Mouse (Mus musculus) lung, postnatal 0 days (tissue): ENCODE data around the gene Gapdh. TPM values are rescaled to one million over a fixed set of nuclear protein-coding genes. Genes with fewer than 3 reads are reported as not detected.
A peak's percentile ranks its signal among the peaks of the same experiment; 100 is the strongest.

Experiments used
- ATAC-seq: fragments of 200-750 bp; cut with Nextera tagmentation; 2 replicates; pipeline ENCODE4 v1.8.0; 2017; ENCODE audit warnings: moderate library complexity
- DNase-seq: peaks from one replicate; pipeline ENCODE4 v3.0.0-alpha.2; 2016; ENCODE audit warnings: low spot score
- H3K27ac ChIP-seq: fragments of 300-500 bp; sonication (generic); 2 replicates; pipeline ENCODE4 v1.5.1; 2014; ENCODE audit warnings: antibody characterized with exemption, mild to moderate bottlenecking, low read length, mixed read lengths
- H3K27me3 ChIP-seq: fragments of 300-500 bp; sonication (generic); replicated peaks from 2 replicates; pipeline ENCODE4 v1.6.1; 2014; ENCODE audit warnings: low read length, mixed read lengths; ENCODE audit not compliant: insufficient read depth
- H3K36me3 ChIP-seq: fragments of 300-500 bp; sonication (generic); 2 replicates; pipeline ENCODE4 v1.6.1; 2014; ENCODE audit warnings: low read length, mixed read lengths; ENCODE audit not compliant: insufficient read depth
- H3K4me1 ChIP-seq: fragments of 300-500 bp; sonication (generic); 2 replicates; pipeline ENCODE4 v1.6.1; 2014; ENCODE audit warnings: antibody characterized with exemption, low read depth, low read length, mixed read lengths; ENCODE audit not compliant: insufficient read depth
- H3K4me2 ChIP-seq: fragments of 300-500 bp; sonication (generic); replicated peaks from 2 replicates; pipeline ENCODE4 v1.6.1; 2014; ENCODE audit warnings: low read depth, mild to moderate bottlenecking, low read length, moderate library complexity, mixed read lengths
- H3K4me3 ChIP-seq: fragments of 300-500 bp; sonication (generic); 2 replicates; pipeline ENCODE4 v1.5.1; 2014; ENCODE audit warnings: low read depth, low read length
- H3K9ac ChIP-seq: fragments of 300-500 bp; sonication (generic); replicated peaks from 2 replicates; pipeline ENCODE4 v1.6.1; 2014; ENCODE audit warnings: low read depth, mild to moderate bottlenecking
- H3K9me3 ChIP-seq: fragments of 300-500 bp; sonication (generic); 2 replicates; pipeline ENCODE4 v1.6.1; 2016; ENCODE audit warnings: low read length, mixed read lengths
- CTCF ChIP-seq: IDR thresholded peaks from 2 replicates; pipeline ENCODE4 v1.5.1; 2016; ENCODE audit warnings: antibody characterized with exemption, mild to moderate bottlenecking
- EP300 ChIP-seq: IDR thresholded peaks from 2 replicates; pipeline ENCODE4 v1.6.1; 2016; ENCODE audit warnings: antibody characterized with exemption, mild to moderate bottlenecking, control low read depth
- WGBS: fragments of 180-500 bp; shearing (Covaris S2); extraction: QIAGEN DNeasy Blood & Tissue Kit; methylation state at CpG from one replicate; pipeline ENCODE4 v1.1.7; 2014; 5-methylcytosine and 5-hydroxymethylcytosine counted together
- microRNA-seq: library from miRNA; unstranded; fragments of <30 nt; microRNA quantifications from one replicate; pipeline ENCODE4, GENCODE M21; 2016
- polyA plus RNA-seq: library from polyadenylated mRNA; unstranded; fragments of >200 nt; fragmentation: Nextera tagmentation; extraction: Ambion mirVana; gene quantifications from 2 replicates; pipeline ENCODE4 v1.2.1, GENCODE M21; 2015

Gapdh gene
- polyA plus RNA-seq, 1 experiment from 2014 or later = 429 TPM

- DNase-seq (peak; percentile 97), ATAC-seq (peak; percentile 97)
- peak within 1 kb of the TSS; percentile 68 for H3K27ac ChIP-seq
- H3K36me3 ChIP-seq = peaks cover 25% of the 10 kb centered on the region
- H3K4me1 ChIP-seq = peaks cover 2% of the 10 kb centered on the region; the same call in 1 of the 2 replicates
- WGBS = under 1% methylated on average over 53 of the region's 66 CpGs
- 0 out of 2 replicates have a peak, but pooled peaks have one; percentile 19 for TF ChIP-seq EP300
- no peak for TF ChIP-seq CTCF
- H3K27me3 ChIP-seq = no peaks in the 10 kb centered on the region
- peak within 1 kb of the TSS; percentile 91 for H3K4me2 ChIP-seq
- H3K9ac ChIP-seq = peak within 1 kb of the TSS; percentile 69
- H3K4me3 ChIP-seq = peak within 1 kb of the TSS; percentile 78
- no peaks in the 10 kb centered on the region for H3K9me3 ChIP-seq
Observed at GRCm38 (mm10) chr6:125131302-125132156, 34.7 kb downstream of the Gapdh start, which contains the start of gene Nop2. Gene Nop2, plus strand, starts transcription at chr6:125131909.

- no peaks in the 10 kb centered on the region for H3K27me3 ChIP-seq
- H3K4me3 ChIP-seq = no peak overlapping the region
- H3K27ac ChIP-seq = no peak overlapping the region
- peaks cover 2% of the 10 kb centered on the region; the same call in 1 of the 2 replicates for H3K4me1 ChIP-seq
- H3K36me3 ChIP-seq = peaks cover 22% of the 10 kb centered on the region
- TF ChIP-seq EP300 = no peak
- no peak for TF ChIP-seq CTCF
- ATAC-seq (no peak), DNase-seq (no peak)
- no peaks in the 10 kb centered on the region for H3K9me3 ChIP-seq
- no peak overlapping the region for H3K9ac ChIP-seq
- no peak overlapping the region for H3K4me2 ChIP-seq
- WGBS = 86% methylated on average over 19 of the region's 20 CpGs
Observed at GRCm38 (mm10) chr6:125129710-125130402, 36.4 kb downstream of the Gapdh start.

- 88% methylated on average over 12 of the region's 12 CpGs for WGBS
- peaks cover 2% of the 10 kb centered on the region; the same call in 1 of the 2 replicates for H3K4me1 ChIP-seq
- H3K27ac ChIP-seq = no peak overlapping the region
- no peaks in the 10 kb centered on the region for H3K27me3 ChIP-seq
- H3K9ac ChIP-seq = no peak overlapping the region
- peaks cover 31% of the 10 kb centered on the region for H3K36me3 ChIP-seq
- no peak for DNase-seq
- H3K9me3 ChIP-seq = no peaks in the 10 kb centered on the region
- ATAC-seq = no peak
- no peak overlapping the region for H3K4me2 ChIP-seq
- no peak overlapping the region for H3K4me3 ChIP-seq
- TF ChIP-seq CTCF (no peak), EP300 (no peak)
Observed at GRCm38 (mm10) chr6:125128724-125129123, 37.5 kb downstream of the Gapdh start.

GRCm38 (mm10) chr6:125119387-125119786, 46.9 kb downstream of the Gapdh start:
- H3K27ac ChIP-seq = no peak overlapping the region
- no peak for TF ChIP-seq EP300
- no peak for TF ChIP-seq CTCF
- H3K36me3 ChIP-seq = peaks cover 54% of the 10 kb centered on the region
- no peak overlapping the region for H3K4me3 ChIP-seq
- WGBS = 92% methylated on average over 8 of the region's 8 CpGs
- no peaks in the 10 kb centered on the region for H3K9me3 ChIP-seq
- ATAC-seq (no peak), DNase-seq (no peak)
- H3K27me3 ChIP-seq = no peaks in the 10 kb centered on the region
- H3K4me1 ChIP-seq = no peaks in the 10 kb centered on the region
- no peak overlapping the region for H3K4me2 ChIP-seq
- no peak overlapping the region for H3K9ac ChIP-seq

GRCm38 (mm10) chr6:125112553-125112952, 53.7 kb downstream of the Gapdh start:
- H3K36me3 ChIP-seq = peaks cover 71% of the 10 kb centered on the region
- no peak overlapping the region for H3K27ac ChIP-seq
- WGBS = 83% methylated on average over 11 of the region's 11 CpGs
- no peaks in the 10 kb centered on the region for H3K4me1 ChIP-seq
- TF ChIP-seq CTCF = no peak
- TF ChIP-seq EP300 = no peak
- no peak overlapping the region for H3K4me3 ChIP-seq
- H3K27me3 ChIP-seq = no peaks in the 10 kb centered on the region
- no peak overlapping the region for H3K4me2 ChIP-seq
- DNase-seq = no peak
- no peaks in the 10 kb centered on the region for H3K9me3 ChIP-seq
- ATAC-seq = no peak
- H3K9ac ChIP-seq = no peak overlapping the region

Small RNA genes within 50 kb of the gene (microRNA-seq; reads per million reads assigned to microRNA genes)
- not detected for gene Mir3098

Other genes with a start within 250 kb of the Gapdh start
- gene Ptms, start 246.4 kb downstream of the Gapdh start, polyA plus RNA-seq = 533 and 563 TPM in 2 replicates
- gene Mlf2, start 235.1 kb downstream of the Gapdh start, polyA plus RNA-seq = 289 and 300 TPM in 2 replicates
- gene Cops7a, start 200.9 kb downstream of the Gapdh start, polyA plus RNA-seq = 112 and 118 TPM in 2 replicates
- gene Pianp, start 169.8 kb downstream of the Gapdh start, polyA plus RNA-seq = 0.29 and 0.35 TPM in 2 replicates
- gene Zfp384, start 157.3 kb downstream of the Gapdh start, polyA plus RNA-seq = 8.6 and 9.9 TPM in 2 replicates
- 100 and 104 TPM in 2 replicates for gene Ing4, start 126.7 kb downstream of the Gapdh start, polyA plus RNA-seq
- gene Acrbp, start 116.8 kb downstream of the Gapdh start, polyA plus RNA-seq = 4.1 and 4.4 TPM in 2 replicates
- 0.19 and 0.44 TPM in 2 replicates for gene Lpar5, start 98.5 kb downstream of the Gapdh start, polyA plus RNA-seq
- 53.5 and 59.8 TPM in 2 replicates for gene Chd4, start 70.5 kb downstream of the Gapdh start, polyA plus RNA-seq
- 16.9 and 17.7 TPM in 2 replicates for gene Nop2, start 34.6 kb downstream of the Gapdh start, polyA plus RNA-seq
- gene Iffo1, start 21.2 kb downstream of the Gapdh start, polyA plus RNA-seq = 7.1 and 8.3 TPM in 2 replicates
- gene Ncapd2, start 25.2 kb upstream of the Gapdh start, polyA plus RNA-seq = 5.9 and 7.9 TPM in 2 replicates
- gene Mrpl51, start 25.3 kb upstream of the Gapdh start, polyA plus RNA-seq = 151 and 154 TPM in 2 replicates
- gene Vamp1, start 49.1 kb upstream of the Gapdh start, polyA plus RNA-seq = 3.0 and 3.5 TPM in 2 replicates
- 14.2 and 16.9 TPM in 2 replicates for gene Tapbpl, start 65.4 kb upstream of the Gapdh start, polyA plus RNA-seq
- 2.4 and 3.0 TPM in 2 replicates for gene Cd27, start 70.5 kb upstream of the Gapdh start, polyA plus RNA-seq
- not detected in 2 replicates for gene Tuba3a, start 119.6 kb upstream of the Gapdh start, polyA plus RNA-seq
- gene Ltbr, start 147.4 kb upstream of the Gapdh start, polyA plus RNA-seq = 96.7 and 100 TPM in 2 replicates
- 106 and 123 TPM in 2 replicates for gene Scnn1a, start 154.2 kb upstream of the Gapdh start, polyA plus RNA-seq
- 107 and 108 TPM in 2 replicates for gene Tnfrsf1a, start 182.9 kb upstream of the Gapdh start, polyA plus RNA-seq
- gene Plekhg6, start 214.3 kb upstream of the Gapdh start, polyA plus RNA-seq = 0.50 and 0.82 TPM in 2 replicates